Mouse (Mus musculus): ENCODE results near the gene Nkx3-2. TPM values are rescaled to one million over a fixed set of nuclear protein-coding genes. Genes with fewer than 3 reads are reported as not detected.

Gene Nkx3-2
- under 1 TPM in 1 of 2 experiments, not detected in 1; 0.17 TPM for total RNA-seq (2021)
- long read RNA-seq, experiment 1 = 0 reads
- long read RNA-seq, experiment 2 = 0 reads

GRCm38 (mm10) chr5:41763731-41764721, at the start of gene Nkx3-2:
Gene Nkx3-2, minus strand, starts transcription at chr5:41764501.
- DNase-seq (ENCODE audit: low spot score in 2 of 2) = no peak

GRCm38 (mm10) chr5:41812516-41812915, 48.2 kb upstream of the Nkx3-2 start:
- no peak for DNase-seq (ENCODE audit: low spot score in 2 of 2)

GRCm38 (mm10) chr5:41811279-41811678, 47.0 kb upstream of the Nkx3-2 start:
- DNase-seq (ENCODE audit: low spot score in 2 of 2) = no peak

- no peak for DNase-seq (ENCODE audit: low spot score in 2 of 2)
Observed at GRCm38 (mm10) chr5:41807383-41807782, 43.1 kb upstream of the Nkx3-2 start.

- DNase-seq (ENCODE audit: low spot score in 2 of 2) = no peak
Observed at GRCm38 (mm10) chr5:41806176-41806575, 41.9 kb upstream of the Nkx3-2 start.

GRCm38 (mm10) chr5:41805085-41805484, 40.8 kb upstream of the Nkx3-2 start:
- no peak for DNase-seq (ENCODE audit: low spot score in 2 of 2)

GRCm38 (mm10) chr5:41804643-41805042, 40.3 kb upstream of the Nkx3-2 start:
- DNase-seq (ENCODE audit: low spot score in 2 of 2) = no peak

- DNase-seq (ENCODE audit: low spot score in 2 of 2) = no peak
Observed at GRCm38 (mm10) chr5:41801622-41802021, 37.3 kb upstream of the Nkx3-2 start.

- no peak for DNase-seq (ENCODE audit: low spot score in 2 of 2)
Observed at GRCm38 (mm10) chr5:41794434-41794833, 30.1 kb upstream of the Nkx3-2 start.

GRCm38 (mm10) chr5:41790517-41790916, 26.2 kb upstream of the Nkx3-2 start:
- peak; percentile 28 to 60 for DNase-seq (ENCODE audit: low spot score in 2 of 2)

GRCm38 (mm10) chr5:41788877-41789276, 24.6 kb upstream of the Nkx3-2 start:
- DNase-seq (ENCODE audit: low spot score in 2 of 2) = no peak

- DNase-seq (ENCODE audit: low spot score in 2 of 2) = no peak
Observed at GRCm38 (mm10) chr5:41781890-41782289, 17.6 kb upstream of the Nkx3-2 start.

- no peak for DNase-seq (ENCODE audit: low spot score in 2 of 2)
Observed at GRCm38 (mm10) chr5:41780026-41780425, 15.7 kb upstream of the Nkx3-2 start.

- no peak for DNase-seq (ENCODE audit: low spot score in 2 of 2)
Observed at GRCm38 (mm10) chr5:41775728-41776127, 11.4 kb upstream of the Nkx3-2 start.

- no peak for DNase-seq (ENCODE audit: low spot score in 2 of 2)
Observed at GRCm38 (mm10) chr5:41775273-41775672, 11.0 kb upstream of the Nkx3-2 start.

GRCm38 (mm10) chr5:41768382-41769040, 4.2 kb upstream of the Nkx3-2 start:
- peak; percentile 91 to 92 for DNase-seq (ENCODE audit: low spot score in 2 of 2)

GRCm38 (mm10) chr5:41767296-41768200, 3.2 kb upstream of the Nkx3-2 start:
- DNase-seq (ENCODE audit: low spot score in 2 of 2) = no peak

GRCm38 (mm10) chr5:41766406-41767010, 2.2 kb upstream of the Nkx3-2 start:
- no peak for DNase-seq (ENCODE audit: low spot score in 2 of 2)

- no peak for DNase-seq (ENCODE audit: low spot score in 2 of 2)
Observed at GRCm38 (mm10) chr5:41765626-41766405, 1.5 kb upstream of the Nkx3-2 start.
